Mouse (Mus musculus): Measurements from ENCODE around the gene D10Wsu102e.
"Not testable (repeated sequence)": the region's sequence is repeated elsewhere in the genome, so short reads cannot be mapped to it uniquely, and the experiment has no call there.

GRCm38 (mm10) chr10:83375458-83375857 lies 15.4 kb downstream of the D10Wsu102e start:
- TF ChIP-seq CTCF (IDR thresholded peaks at IDR 0.05; ENCODE audit: extremely low read depth, insufficient read length, insufficient replicate concordance, low read depth, low read length); POLR2A (IDR thresholded peaks at IDR 0.05; ENCODE audit: low read depth, low read length): not testable (repeated sequence)
